Mouse (Mus musculus): ENCODE data around the gene Copb1.

The Copb1 gene

GRCm38 (mm10) chr7:114169996-114170395, 84.5 kb downstream of the Copb1 start:
- no peak for DNase-seq (ENCODE audit: low spot score in 2 of 2)

GRCm38 (mm10) chr7:114169381-114169780, 85.1 kb downstream of the Copb1 start:
- DNase-seq (ENCODE audit: low spot score in 2 of 2), result no peak
